Mouse (Mus musculus) embryonic facial prominence, embryonic 14.5 days (tissue): ENCODE results near the gene Tmbim1. TPM values are rescaled to one million over a fixed set of nuclear protein-coding genes. Genes with fewer than 3 reads are reported as not detected.
"Not testable (repeated sequence)": the region's sequence is repeated elsewhere in the genome, so short reads cannot be mapped to it uniquely, and the experiment has no call there.

Source experiments
- ATAC-seq: fragments of 200-750 bp; cut with Nextera tagmentation; 2 replicates; pipeline ENCODE4 v1.8.0; 2017; ENCODE audit warnings: low read depth, moderate number of reproducible peaks, moderate TSS enrichment
- DNase-seq: peaks from one replicate; pipeline ENCODE4 v3.0.0-alpha.2; 2015; ENCODE audit warnings: low spot score
- H3K27ac ChIP-seq: fragments of 300-500 bp; sonication (generic); replicated peaks from 2 replicates; pipeline ENCODE4 v1.5.1; 2014; ENCODE audit warnings: low read depth, mild to moderate bottlenecking, low read length, moderate library complexity
- H3K27me3 ChIP-seq: fragments of 300-500 bp; sonication (generic); replicated peaks from 2 replicates; pipeline ENCODE4 v1.6.1; 2014; ENCODE audit warnings: low read length; ENCODE audit not compliant: control insufficient read depth, insufficient read depth
- H3K36me3 ChIP-seq: fragments of 300-500 bp; sonication (generic); 2 replicates; pipeline ENCODE4 v1.6.1; 2014; ENCODE audit warnings: low read length, mixed read lengths; ENCODE audit not compliant: control insufficient read depth, insufficient read depth
- H3K4me1 ChIP-seq: fragments of 300-500 bp; sonication (generic); 2 replicates; pipeline ENCODE4 v1.6.1; 2014; ENCODE audit warnings: antibody characterized with exemption, low read length; ENCODE audit not compliant: control insufficient read depth, insufficient read depth
- H3K4me2 ChIP-seq: fragments of 300-500 bp; sonication (generic); 2 replicates; pipeline ENCODE4 v1.6.1; 2014; ENCODE audit warnings: low read depth, mild to moderate bottlenecking, low read length, moderate library complexity, mixed read lengths
- H3K4me3 ChIP-seq: fragments of 300-500 bp; sonication (generic); 2 replicates; pipeline ENCODE4 v1.5.1; 2014; ENCODE audit warnings: low read depth, mild to moderate bottlenecking, low read length
- H3K9ac ChIP-seq: fragments of 300-500 bp; sonication (generic); 2 replicates; pipeline ENCODE4 v1.6.1; 2014; ENCODE audit warnings: low read depth, mild to moderate bottlenecking, low read length, moderate library complexity, mixed read lengths
- H3K9me3 ChIP-seq: fragments of 300-500 bp; sonication (generic); 2 replicates; pipeline ENCODE4 v1.6.1; 2016; ENCODE audit warnings: low read length; ENCODE audit not compliant: control insufficient read depth
- WGBS: fragments of 180-500 bp; shearing (Covaris S2); extraction: QIAGEN DNeasy Blood & Tissue Kit; methylation state at CpG from one replicate; pipeline ENCODE4 v1.1.7; 2014; 5-methylcytosine and 5-hydroxymethylcytosine counted together
- polyA plus RNA-seq: library from polyadenylated mRNA; unstranded; fragments of >200 nt; fragmentation: Nextera tagmentation; extraction: Ambion mirVana; gene quantifications from 2 replicates; pipeline ENCODE4 v1.2.1, GENCODE M21; 2014

The Tmbim1 gene
- polyA plus RNA-seq, 1 experiment from 2014 or later: 35.6 TPM

DNA sequence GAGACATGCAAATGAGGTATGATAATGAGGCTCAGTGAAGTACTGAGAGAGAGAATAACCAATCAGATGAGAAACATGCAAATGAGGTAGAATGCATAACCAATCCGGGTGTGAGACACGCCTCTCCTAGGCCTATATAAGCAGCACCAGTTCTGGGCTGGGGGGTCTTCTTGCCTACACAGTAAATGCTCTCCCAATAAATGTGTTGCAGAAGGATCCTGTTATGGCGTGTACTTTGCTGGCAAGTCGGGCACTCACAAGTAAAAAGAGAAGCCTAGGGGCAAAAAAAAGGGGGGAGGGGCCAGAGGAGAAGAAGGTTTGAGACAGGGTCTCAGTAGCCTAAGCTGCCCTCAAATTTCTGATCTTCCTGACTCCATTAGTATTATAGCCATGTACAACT, 35.6 kb upstream of the Tmbim1 start:
- 81% methylated on average over 4 of the region's 4 CpGs for WGBS
- not testable (repeated sequence) for H3K4me1 ChIP-seq, H3K9ac ChIP-seq, H3K27me3 ChIP-seq, ATAC-seq, DNase-seq, H3K36me3 ChIP-seq, H3K9me3 ChIP-seq, H3K27ac ChIP-seq, H3K4me2 ChIP-seq, H3K4me3 ChIP-seq

DNA sequence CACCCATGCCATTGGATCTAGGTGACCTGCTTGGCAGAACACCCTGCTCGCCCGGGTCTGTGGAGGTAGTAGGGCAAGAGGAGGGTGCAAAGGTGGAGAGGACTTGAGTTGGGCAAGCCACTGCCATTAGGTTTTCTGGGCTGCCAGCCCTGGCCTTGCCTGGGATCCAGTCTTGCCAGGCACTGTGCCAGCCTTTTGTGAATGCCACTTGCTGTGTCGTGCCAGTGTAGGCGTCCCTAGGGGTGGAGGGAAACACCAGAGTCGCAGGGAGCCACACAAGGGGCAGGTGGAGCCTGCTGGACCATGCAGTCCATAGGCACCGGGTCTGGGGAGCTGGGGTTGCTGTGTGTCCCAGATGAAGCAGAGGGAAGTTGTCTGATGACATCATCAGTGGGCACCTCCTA, 34.9 kb upstream of the Tmbim1 start:
- WGBS: 92% methylated on average over 6 of the region's 6 CpGs
- no peaks in the 10 kb centered on the region for H3K27me3 ChIP-seq
- no peak overlapping the region for H3K4me2 ChIP-seq
- no peak for ATAC-seq
- H3K4me1 ChIP-seq: no peaks in the 10 kb centered on the region
- no peaks in the 10 kb centered on the region for H3K36me3 ChIP-seq
- no peak overlapping the region for H3K27ac ChIP-seq
- no peak overlapping the region for H3K9ac ChIP-seq
- H3K9me3 ChIP-seq: no peaks in the 10 kb centered on the region
- no peak overlapping the region for H3K4me3 ChIP-seq
- no peak for DNase-seq

DNA sequence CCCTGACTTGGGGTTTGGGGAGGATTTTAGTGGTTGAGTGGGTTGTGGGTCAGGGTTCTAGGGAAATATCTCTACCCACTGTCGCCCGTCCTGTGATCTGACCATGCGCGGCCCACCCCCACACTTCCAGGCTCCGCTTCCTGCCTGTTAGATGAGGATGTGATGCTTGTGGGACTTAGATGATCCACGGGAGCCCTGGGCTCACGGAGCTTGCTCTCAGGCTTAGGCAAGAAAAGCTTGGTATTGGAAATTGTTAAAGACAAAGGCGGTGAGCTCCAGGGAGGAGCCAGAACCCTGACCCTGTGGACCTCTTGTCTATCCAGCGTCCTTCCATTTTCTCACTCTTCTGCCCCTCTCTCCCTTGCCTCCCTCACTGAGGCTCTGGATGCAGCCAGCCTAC, 34.5 kb upstream of the Tmbim1 start:
- peaks cover 1% of the 10 kb centered on the region for H3K4me1 ChIP-seq
- no peak for DNase-seq
- 88% methylated on average over 9 of the region's 9 CpGs for WGBS

DNA sequence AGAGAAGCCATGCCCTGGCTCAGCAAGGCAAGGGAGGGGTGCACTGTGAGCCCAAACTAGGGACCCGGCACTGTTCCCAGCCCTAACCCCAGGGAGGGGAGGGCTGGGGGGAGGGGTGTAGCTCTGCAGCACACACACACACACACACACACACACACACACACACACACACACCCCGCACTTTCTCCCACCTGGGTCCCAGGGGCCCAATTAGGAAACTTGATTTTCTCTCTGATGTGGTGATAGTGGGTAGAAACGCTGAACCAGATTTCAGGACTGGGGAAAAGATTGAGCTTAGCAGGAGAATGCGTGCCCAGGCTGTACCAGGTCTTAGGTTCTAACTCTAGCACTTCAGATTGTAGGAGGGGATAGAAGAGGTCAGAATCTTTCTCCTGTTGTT, 33.2 kb upstream of the Tmbim1 start:
- no peak overlapping the region for H3K9ac ChIP-seq
- no peak for DNase-seq
- WGBS: 57% methylated on average over 4 of the region's 4 CpGs
- H3K27ac ChIP-seq: no peak overlapping the region
- no peak overlapping the region for H3K4me2 ChIP-seq
- H3K4me1 ChIP-seq: peaks cover 6% of the 10 kb centered on the region
- no peaks in the 10 kb centered on the region for H3K9me3 ChIP-seq
- no peaks in the 10 kb centered on the region for H3K27me3 ChIP-seq
- no peak for ATAC-seq
- H3K36me3 ChIP-seq: no peaks in the 10 kb centered on the region
- H3K4me3 ChIP-seq: no peak overlapping the region

More for the DNA sequence above, 34.5 kb upstream of the Tmbim1 start:
- no peaks in the 10 kb centered on the region for H3K9me3 ChIP-seq
- no peaks in the 10 kb centered on the region for H3K36me3 ChIP-seq
- H3K4me3 ChIP-seq: no peak overlapping the region
- no peak for ATAC-seq
- H3K9ac ChIP-seq: no peak overlapping the region
- H3K27me3 ChIP-seq: no peaks in the 10 kb centered on the region
- no peak overlapping the region for H3K27ac ChIP-seq
- H3K4me2 ChIP-seq: no peak overlapping the region

DNA sequence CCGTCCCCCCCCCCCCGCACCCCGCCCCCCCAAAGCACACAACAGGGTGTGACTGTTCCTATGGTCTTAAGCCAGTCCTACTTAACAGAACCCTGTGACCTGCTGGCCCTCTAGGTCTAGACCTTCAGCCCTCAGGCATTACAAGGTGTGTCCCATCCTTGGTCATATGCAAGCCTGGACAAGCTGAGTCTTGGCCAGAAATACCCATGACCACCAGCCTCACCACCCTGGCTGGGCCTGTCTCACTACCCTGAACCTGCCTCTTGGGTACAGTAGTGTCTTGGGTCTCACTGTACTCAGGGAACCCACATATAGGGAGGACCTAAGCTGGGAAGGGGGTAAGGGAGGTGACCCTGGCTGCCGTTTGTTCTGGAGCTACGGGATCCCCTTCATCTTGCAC, 32.6 kb upstream of the Tmbim1 start:
- no peak for ATAC-seq
- Histone ChIP-seq H3K36me3 (no peaks in the 10 kb centered on the region), H3K4me2 (no peak overlapping the region), H3K4me1 (peaks cover 10% of the 10 kb centered on the region), H3K27ac (no peak overlapping the region), H3K4me3 (no peak overlapping the region), H3K9me3 (no peaks in the 10 kb centered on the region), H3K9ac (no peak overlapping the region), H3K27me3 (no peaks in the 10 kb centered on the region)
- 97% methylated on average over 3 of the region's 5 CpGs for WGBS
- no peak for DNase-seq

DNA sequence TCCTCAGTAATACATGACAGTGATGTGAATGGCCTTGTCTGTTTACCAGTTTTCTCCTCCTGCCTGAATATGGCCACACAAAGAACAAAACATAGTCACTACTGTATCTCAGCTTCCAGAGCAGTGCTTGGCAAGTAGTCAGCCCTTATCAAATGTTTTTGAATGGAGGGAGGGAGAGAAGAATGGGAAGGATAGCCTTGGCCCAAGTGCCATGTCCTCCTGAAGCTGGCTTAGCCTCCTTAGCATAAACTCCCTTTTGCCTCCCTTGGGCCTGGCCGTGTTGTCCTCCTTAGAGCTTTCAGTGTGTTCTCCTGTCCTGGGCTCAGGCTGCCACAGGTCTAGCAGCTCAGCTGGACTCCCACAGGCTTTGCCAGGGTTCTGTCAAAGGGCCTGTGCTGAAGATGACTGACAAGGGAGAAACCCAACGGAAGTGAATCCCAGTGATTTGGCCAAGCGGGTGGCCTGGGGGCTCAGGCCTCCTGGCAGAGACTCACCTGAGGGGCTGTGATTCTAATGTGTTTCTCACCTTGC, 31.9 kb upstream of the Tmbim1 start:
- ATAC-seq (no peak), DNase-seq (no peak)
- H3K9me3 ChIP-seq: no peaks in the 10 kb centered on the region
- H3K27me3 ChIP-seq: no peaks in the 10 kb centered on the region
- 86% methylated on average over 3 of the region's 3 CpGs for WGBS
- H3K4me3 ChIP-seq: no peak overlapping the region
- H3K9ac ChIP-seq: no peak overlapping the region
- peaks cover 12% of the 10 kb centered on the region for H3K4me1 ChIP-seq
- no peaks in the 10 kb centered on the region for H3K36me3 ChIP-seq
- H3K27ac ChIP-seq: no peak overlapping the region
- H3K4me2 ChIP-seq: no peak overlapping the region

DNA sequence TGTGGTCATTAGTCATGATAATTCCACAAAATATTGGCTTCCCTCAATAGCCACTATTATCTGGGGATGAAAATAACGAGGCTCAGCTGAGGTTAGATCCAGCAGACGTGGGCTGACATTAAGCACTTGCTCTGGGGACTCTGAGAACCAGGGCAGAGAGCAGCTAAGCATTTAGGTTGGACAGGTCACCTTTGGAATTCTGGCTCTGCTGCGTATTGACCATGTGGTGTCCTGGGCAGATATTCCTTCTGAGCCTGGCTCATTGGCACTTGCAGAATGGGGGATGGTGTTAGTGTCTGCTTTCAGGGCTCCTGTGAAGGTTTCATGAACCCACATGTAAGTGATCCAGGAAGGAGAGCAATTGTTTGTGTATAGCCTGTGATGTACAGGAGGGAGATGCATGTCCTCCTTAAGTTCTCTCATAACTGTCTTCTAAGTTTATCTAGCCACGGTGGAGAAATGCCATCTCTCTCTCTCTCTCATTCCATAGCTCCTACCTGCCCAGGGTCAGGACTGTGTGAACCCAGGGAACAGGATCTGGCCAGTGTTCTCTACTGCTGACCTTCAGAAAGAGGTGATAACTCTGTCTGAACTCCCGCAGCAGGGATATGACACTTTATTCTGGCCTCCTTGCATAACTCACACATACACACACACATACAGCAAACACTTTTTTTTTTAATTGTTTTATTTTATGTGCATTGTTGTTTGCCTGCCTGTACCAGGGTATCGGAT, 30.2 kb upstream of the Tmbim1 start:
- no peaks in the 10 kb centered on the region for H3K36me3 ChIP-seq
- no peak overlapping the region for H3K9ac ChIP-seq
- no peaks in the 10 kb centered on the region for H3K9me3 ChIP-seq
- no peaks in the 10 kb centered on the region for H3K27me3 ChIP-seq
- no peak overlapping the region for H3K4me2 ChIP-seq
- ATAC-seq (no peak), DNase-seq (no peak)
- no peak overlapping the region for H3K27ac ChIP-seq
- H3K4me3 ChIP-seq: no peak overlapping the region
- H3K4me1 ChIP-seq: peaks cover 14% of the 10 kb centered on the region
- WGBS: 80% methylated on average over 6 of the region's 6 CpGs

DNA sequence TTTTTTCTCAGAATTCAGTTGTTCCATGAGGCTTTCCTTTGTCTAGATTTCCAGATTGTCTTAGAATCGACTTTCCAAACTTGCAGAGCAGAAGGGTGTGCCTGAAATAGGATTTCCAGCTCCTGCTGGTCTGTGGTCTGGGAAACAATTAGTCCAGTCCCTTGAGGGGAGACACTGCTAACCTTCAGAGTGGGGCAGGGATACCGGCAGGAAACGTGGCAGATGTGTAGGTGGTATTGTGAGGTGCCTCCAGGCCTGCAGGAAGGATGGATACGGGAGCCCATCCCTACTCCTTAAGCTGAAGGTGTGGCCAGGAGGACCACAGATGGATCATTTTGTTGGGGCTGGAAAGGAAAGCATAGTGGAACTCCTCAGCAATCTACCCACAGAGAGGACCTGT, 29.6 kb upstream of the Tmbim1 start:
- H3K9ac ChIP-seq: no peak overlapping the region
- ATAC-seq (no peak), DNase-seq (no peak)
- no peaks in the 10 kb centered on the region for H3K27me3 ChIP-seq
- no peak overlapping the region for H3K4me3 ChIP-seq
- peaks cover 16% of the 10 kb centered on the region for H3K4me1 ChIP-seq
- H3K36me3 ChIP-seq: no peaks in the 10 kb centered on the region
- no peak overlapping the region for H3K27ac ChIP-seq
- no peak overlapping the region for H3K4me2 ChIP-seq
- no peaks in the 10 kb centered on the region for H3K9me3 ChIP-seq
- 24% methylated on average over 4 of the region's 4 CpGs for WGBS

DNA sequence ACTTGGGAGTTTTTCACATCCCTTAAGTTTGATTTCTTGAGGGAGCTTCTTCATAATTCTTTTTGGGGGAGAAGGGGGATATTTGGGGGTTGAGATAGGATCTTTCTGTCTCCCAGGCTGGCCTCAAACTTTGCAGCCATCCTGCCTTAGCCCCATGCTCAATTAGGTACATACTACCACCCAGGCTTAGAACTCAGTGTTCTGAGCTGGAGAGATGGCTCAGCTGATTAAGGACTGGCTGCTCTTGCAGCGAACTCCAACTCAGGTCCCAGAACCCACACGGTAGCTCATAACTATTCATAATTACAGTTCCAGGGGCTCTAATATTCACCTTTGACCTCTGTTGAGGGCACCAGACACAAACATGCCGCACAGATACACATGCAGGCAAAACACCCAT, 29.2 kb upstream of the Tmbim1 start:
- 76% methylated on average over 3 of the region's 3 CpGs for WGBS
- Histone ChIP-seq H3K36me3 (no peaks in the 10 kb centered on the region), H3K4me1 (peaks cover 18% of the 10 kb centered on the region), H3K27ac (no peak overlapping the region), H3K27me3 (no peaks in the 10 kb centered on the region), H3K4me2 (0 out of 2 replicates have a peak overlapping the region, but pooled peaks have one; percentile 5), H3K9ac (no peak overlapping the region), H3K9me3 (no peaks in the 10 kb centered on the region), H3K4me3 (no peak overlapping the region)
- ATAC-seq (no peak), DNase-seq (no peak)
